Mouse (Mus musculus) embryo, embryonic 10.5 days (tissue): ENCODE results near the gene Dram1.
A peak's percentile ranks its signal among the peaks of the same experiment; 100 is the strongest.
"Not testable (repeated sequence)": the region's sequence is repeated elsewhere in the genome, so short reads cannot be mapped to it uniquely, and the experiment has no call there.

Source experiments
- DNase-seq: peaks from one replicate; pipeline ENCODE4 v3.0.0-alpha.2; 2015; ENCODE audit warnings: low spot score

Dram1 gene

DNA sequence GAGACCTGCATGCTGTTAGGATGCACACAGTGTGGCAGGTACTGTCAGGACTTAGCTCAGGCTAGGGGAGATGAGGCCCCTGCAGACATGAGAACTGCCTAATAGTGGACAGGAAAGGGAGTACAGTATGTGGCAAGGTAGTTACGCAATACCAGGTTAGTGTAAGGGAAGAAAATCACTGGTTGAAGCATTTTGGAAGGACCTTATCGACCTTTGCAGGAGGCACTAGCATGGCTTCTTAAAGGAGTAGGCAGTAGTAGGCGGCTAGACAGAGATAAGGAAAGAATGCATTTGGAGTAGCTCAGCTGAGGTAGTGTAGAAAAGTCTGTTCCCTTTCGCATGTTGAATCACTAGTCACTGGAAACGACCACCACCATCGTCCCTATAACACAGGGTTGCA is 6.9 kb upstream of the Dram1 start:
- DNase-seq, result no peak

DNA sequence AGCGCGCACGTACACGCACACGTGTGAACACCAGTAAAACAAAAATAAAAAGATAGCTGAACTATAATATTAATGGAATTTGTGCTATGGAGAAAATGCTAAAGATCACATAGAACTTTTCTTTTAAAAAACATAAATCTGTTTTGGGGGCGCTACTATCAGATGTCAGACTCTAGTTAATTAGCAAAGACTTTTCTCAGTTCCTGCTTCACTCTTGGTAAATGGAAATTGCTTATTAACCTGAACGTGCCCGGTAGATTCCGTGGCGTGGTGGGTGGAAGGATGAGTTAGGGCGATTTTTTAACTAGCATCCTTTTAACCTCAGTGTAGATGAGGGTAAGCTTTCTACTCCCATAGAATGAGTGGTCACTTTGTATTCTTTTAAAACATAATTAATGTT is 6.4 kb upstream of the Dram1 start:
- no peak for DNase-seq

DNA sequence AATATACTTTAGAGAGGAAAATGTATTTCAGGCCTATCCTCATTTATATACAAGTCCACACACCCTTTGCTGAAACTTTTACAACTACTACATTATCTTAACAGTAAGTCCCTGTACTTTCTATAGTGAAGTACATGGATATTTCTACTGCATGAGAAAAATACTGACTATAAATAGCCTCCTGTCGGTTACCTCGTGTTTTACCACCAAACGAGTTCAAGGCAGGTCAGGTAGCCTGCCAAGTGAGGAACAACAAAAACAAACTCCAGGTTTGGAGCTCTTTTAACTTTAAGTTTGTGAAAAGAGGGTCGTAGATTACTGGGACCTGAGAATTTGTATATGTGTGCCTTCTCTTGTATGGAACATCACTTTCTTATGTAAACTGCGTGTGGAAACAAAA is 5.2 kb upstream of the Dram1 start:
- no peak for DNase-seq

DNA sequence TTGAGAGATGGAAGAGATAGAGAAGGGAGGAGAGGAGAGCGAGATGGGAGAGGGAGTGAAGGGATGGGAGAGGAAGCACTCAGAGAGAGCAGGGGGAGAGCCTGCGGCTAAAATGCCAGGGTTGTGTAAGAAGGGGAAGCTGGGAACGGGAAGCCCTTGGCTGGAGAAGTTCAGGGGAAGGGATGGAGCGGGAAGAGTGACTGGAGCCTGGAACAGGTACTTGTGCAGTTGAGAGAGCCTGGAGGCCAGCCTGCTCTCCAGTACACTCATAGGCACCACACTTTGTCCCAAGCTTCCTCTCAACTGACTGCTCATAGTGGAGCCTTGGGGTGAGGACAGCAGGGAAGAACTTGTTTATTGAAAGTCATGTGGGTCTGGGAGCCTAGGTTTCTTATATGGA is 4.6 kb upstream of the Dram1 start:
- no peak for DNase-seq

DNA sequence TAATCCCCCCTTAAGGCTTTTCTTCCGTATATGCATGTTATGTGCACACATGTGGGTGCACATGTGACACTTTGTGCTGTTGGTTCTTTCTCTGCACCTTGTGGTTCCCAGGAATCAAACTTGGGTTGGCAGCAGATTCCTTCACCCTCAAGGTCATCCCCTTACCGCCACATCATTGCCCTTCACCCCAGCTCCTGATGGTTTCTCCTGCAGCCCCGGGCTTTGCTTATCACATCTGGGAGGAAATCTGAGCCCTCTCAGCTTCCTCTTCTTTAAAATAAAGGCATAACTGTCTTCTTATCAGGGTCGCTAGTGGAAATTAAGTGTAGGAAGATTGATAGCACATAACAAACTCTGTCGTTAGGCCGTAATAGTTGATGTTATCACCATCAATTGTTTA is 3.1 kb upstream of the Dram1 start:
- no peak for DNase-seq

- DNase-seq, result no peak
Measured at GRCm38 (mm10) chr10:88381286-88381685, 2.4 kb upstream of the Dram1 start.

- peak; percentile 13 for DNase-seq
Measured at GRCm38 (mm10) chr10:88380430-88381060, 1.7 kb upstream of the Dram1 start.

- DNase-seq, result peak; percentile 49
Measured at GRCm38 (mm10) chr10:88380002-88380401, 1.1 kb upstream of the Dram1 start.

GRCm38 (mm10) chr10:88377666-88378065 is 1.2 kb downstream of the Dram1 start:
- DNase-seq, result no peak

DNA sequence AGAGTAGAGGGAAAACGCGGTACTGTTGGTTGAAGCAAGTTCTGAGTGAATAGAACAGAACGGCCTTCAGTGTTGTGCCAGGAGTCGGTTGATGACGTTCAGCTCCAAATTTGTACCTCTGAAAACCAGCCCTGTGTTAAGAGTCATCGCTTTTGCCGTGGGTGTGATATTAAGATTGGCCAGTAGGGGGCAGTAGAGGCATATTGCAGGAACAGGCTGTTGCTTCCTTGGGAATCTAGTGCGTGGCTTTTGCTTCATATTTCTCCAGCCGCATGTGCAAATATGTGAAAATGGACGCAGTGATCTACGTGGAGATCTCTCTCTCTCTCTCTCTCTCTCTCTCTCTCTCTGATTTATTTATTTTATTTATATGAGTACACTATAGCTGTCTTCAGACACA is 2.1 kb downstream of the Dram1 start:
- peak; percentile 89 for DNase-seq

GRCm38 (mm10) chr10:88374984-88375383 is 3.9 kb downstream of the Dram1 start:
- no peak for DNase-seq

- not testable (repeated sequence) for DNase-seq
Measured at GRCm38 (mm10) chr10:88372945-88373344, 5.9 kb downstream of the Dram1 start.

- no peak for DNase-seq
Measured at GRCm38 (mm10) chr10:88372436-88372835, 6.4 kb downstream of the Dram1 start.

DNA sequence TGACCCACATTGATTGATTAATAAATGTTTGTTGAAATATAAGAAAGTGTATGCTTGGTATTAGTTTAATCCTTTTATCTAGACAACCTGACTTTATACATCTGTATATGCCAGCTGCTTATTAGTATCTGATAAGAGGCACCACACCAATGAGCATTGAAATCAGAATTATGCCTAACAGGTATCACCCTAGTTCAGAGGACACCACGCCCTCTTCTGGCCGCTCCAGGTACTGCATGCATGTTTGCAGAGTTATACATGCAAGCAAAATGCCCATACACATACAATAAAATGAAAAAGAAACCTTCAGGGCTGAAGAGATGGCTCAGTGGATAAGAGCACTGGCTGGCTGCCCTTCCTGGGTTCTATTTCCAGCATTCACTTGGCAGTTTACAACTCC is 7.1 kb downstream of the Dram1 start:
- DNase-seq, result no peak

DNA sequence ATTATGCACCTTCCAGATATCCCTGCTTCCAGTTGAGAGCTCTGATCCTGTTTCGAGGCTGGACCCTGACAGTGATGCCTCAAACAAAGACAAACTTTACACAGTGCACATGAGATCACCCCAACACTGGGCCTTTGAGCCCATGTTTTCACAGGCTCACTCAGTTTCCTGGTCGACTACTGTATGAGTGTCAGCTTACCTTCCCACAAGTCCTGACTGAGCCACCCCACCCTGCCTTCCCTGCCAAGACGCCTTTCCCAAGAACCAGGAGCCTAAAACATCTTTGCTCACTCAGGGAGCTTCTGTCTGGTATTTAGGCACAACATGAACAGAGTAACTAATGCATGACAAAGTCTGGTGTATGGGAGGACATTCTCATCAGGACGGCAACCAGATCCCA is 9.6 kb downstream of the Dram1 start:
- no peak for DNase-seq

- no peak for DNase-seq
Measured at GRCm38 (mm10) chr10:88364221-88364620, 14.7 kb downstream of the Dram1 start.

GRCm38 (mm10) chr10:88362218-88362617 is 16.7 kb downstream of the Dram1 start:
- no peak for DNase-seq

DNA sequence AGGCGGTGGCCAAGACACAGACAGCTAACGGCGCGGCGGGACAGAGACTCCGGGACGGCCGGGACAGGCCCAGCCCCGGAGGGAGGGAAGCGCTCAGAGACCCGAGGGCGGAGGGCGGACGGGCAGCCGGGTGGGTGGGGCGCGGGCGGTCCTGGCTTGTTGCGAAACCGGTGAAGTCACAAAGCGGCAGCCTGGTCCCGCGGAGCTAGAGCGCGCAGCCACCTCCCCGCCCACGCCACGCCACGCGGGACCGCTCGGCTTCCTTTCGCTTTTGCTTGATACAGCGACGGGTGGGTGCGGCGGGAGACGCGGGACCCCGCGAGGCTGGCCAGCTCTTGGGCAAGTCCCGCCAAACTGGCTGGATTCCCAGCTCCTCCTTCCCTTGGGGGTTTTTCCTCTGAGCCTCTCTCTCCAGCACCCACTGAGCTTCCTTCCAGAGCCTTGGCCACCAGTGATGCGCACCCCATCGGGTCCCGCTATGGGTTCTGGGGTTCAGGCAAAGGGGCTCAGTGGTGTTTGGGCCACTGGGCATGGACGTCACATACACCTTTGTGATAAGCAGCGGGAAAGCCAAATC is 21.8 kb downstream of the Dram1 start:
- peak; percentile 54 for DNase-seq

GRCm38 (mm10) chr10:88356114-88356982 is 22.5 kb downstream of the Dram1 start:
- no peak for DNase-seq

GRCm38 (mm10) chr10:88354599-88354998 is 24.3 kb downstream of the Dram1 start:
- DNase-seq, result no peak

GRCm38 (mm10) chr10:88352549-88352948 is 26.3 kb downstream of the Dram1 start:
- no peak for DNase-seq

DNA sequence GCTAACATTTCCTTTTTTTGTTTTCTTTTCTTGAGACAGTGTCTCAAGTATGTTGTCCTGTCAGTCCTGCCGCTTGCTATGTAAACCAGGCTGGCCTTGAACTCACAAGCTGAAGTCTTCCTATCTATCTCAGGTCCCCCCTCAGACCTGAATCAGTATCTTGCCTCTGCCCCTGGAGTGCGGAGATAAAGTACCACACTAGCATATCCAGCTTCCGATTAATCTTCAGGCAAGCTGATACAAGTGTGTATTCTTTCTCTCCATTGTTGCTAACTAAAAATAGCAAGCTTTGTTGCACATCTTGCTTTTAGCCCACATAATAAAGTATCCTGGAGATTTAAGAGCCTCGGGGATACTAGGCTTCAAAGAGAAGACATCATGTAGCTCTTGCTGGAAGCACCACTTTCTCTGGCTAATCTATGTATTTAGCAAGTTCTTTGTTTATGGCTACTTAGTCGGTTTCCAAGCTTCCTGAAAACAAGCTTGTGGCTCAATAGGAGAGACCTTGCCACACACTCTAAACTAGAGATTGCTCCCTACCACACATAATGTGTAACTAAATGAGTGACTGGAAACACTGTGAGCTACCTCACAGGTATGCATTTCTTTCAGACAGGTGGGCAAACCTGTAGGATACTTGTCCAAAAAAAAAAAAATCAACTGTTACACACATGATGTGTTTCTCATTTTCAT is 27.3 kb downstream of the Dram1 start:
- DNase-seq, result no peak

GRCm38 (mm10) chr10:88350687-88351086 is 28.2 kb downstream of the Dram1 start:
- no peak for DNase-seq
